Mouse (Mus musculus) urinary bladder, postnatal 0 days (tissue): ENCODE measurements around the gene Ambra1. TPM values are rescaled to one million over a fixed set of nuclear protein-coding genes. Genes with fewer than 3 reads are reported as not detected.

Experiments used
- microRNA-seq: library from miRNA; unstranded; fragments of <30 nt; microRNA quantifications from one replicate; pipeline ENCODE4, GENCODE M21; 2016
- polyA plus RNA-seq: library from polyadenylated mRNA; unstranded; fragments of >200 nt; fragmentation: Nextera tagmentation; extraction: Ambion mirVana; gene quantifications from 2 replicates; pipeline ENCODE4 v1.2.1, GENCODE M21; 2015

Ambra1 gene
- polyA plus RNA-seq: 6.1 TPM in 2 replicates

DNA sequence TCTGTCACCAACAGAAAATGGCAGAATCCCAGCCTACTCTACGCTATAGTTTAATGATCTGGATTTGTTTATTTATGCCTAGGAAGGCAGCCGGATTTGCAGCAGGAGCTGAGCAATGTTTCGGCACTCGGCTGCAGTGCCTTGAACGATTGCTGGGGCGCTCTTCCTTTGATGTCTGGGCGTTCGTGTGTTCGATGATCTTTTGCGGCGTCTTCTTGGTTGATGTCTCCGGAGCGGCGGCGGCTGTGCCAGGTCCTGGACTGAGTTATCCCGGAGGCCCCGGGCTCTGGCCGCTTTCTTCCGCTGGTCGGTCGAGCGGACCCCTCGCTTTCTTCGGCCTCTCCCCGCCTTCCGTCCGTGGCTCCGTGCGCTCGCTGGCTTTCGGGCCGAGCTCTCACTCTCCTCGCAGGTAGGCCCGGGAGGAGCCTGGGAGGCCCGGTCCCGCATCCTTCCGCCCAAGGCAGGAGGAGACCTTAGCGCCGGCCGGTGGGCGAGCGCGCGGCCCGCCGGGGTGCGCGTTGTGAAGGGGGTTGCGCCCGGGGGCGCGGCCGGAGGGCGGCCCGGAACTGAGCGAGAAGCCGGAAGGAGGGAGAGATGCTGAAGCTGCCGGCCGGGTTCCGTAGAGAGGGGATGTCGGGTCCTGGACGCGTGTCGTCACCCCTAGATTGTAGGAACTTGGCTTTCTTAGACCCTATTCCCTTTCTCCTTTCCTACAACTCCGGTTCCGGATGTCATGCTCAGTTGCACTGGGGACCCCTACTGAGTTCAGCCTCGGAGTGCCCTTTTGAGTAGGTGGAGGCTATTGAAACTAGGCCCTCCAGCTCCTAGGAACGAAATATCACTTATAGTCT, at the start of gene Ambra1:
Gene Ambra1, plus strand, starts transcription at position 164 of the 851 bp plus-strand sequence.

DNA sequence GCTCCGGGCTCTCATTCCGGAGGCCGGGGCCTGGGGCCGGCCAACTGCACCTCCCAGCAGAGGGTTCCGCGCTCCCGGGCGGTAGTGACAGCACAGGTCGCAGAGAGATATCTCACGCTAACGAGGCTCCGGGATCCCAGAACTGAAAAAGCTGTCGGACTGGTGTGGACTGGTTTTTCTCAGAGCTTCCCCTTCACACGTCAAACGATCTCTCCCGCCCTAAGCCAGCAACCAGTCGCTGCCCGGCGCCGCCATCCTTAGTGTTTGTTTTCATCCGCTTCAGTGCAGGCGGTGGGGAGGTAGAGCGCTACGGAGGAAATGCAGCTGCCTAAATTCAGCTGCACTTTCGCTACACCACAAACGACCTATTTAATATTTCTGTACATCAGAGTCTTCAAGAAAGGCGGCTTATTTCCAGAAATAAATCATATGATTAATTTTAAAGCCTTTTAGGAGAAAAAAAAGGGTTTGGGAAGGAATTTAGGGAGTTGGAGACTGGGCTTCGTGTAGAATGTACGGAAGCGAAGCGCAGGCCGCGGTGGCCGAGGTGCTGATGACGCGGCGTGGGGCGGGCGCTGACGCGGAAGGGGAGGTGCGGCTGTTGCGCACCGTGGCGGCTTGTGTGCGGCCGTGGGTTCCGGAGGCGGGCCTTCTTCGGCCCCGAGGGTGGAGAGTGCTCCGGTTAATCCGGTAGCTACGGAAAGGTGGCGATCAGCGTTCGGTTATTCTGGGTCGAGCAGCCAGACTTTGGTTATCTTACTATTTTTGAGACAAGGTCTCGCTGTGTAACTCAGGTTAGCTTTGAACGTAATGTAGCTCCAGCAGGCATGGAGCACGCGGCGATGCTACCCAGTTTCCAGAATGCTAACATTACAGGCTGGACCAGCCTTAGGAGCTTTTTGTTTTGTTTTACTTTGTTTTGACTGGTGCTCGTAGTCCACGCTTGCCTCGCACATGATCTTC, 19.4 kb upstream of the Ambra1 start, which contains the start of the genes Atg13 and Harbi1:
Gene Atg13, minus strand, starts transcription at position 305 of the 963 bp plus-strand sequence.
Gene Harbi1, plus strand, starts transcription at position 581 of the 963 bp plus-strand sequence.

DNA sequence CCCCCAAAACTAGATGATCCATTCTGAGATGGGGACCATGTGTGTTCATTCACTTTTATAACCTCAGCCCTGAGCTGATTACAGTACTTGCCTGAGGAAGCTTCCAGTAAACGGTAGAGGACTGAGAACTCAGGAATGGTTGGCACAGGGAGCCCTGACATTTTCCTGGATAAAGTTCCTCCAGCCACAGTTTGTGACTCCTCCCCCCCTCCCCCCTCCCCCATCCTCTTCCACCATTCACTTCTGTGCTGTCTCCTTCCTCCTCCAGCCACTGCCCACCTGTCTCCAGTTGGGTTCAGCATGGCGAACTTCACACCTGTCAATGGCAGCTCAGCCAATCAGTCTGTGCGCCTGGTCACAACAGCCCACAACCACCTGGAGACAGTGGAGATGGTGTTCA, 197.0 kb downstream of the Ambra1 start, which contains the start of gene Chrm4:
Gene Chrm4, plus strand, starts transcription at position 301 of the 400 bp plus-strand sequence.

DNA sequence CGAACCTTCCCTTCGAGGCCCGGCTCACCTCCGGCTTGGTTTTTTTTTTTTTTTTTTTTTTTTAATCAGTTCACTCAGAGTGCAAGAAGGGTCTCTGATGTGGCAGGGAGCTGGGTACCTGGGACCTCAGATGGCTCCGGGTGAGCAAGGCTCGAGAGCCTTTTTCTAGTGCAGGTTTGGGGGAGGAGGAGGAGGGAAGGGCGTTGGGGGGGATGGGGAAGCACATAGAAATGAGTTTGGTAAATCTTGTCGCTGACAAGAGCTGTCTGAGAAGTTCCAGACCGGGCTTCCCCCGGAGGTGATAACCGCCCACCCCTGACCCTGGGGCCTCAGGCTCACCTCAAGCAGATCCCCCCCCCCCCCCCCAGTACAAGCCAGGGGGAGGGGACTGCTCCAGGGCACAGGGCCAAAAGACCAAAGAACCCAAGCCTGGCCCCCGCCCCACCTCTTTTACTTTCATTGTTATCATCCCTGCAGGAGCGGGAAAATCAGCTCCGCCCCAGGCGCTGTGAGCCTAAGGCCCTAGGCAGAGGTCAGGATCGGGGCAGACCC, 202.3 kb downstream of the Ambra1 start, which contains the start of gene Mdk:
Gene Mdk, minus strand, starts transcription at position 138 of the 552 bp plus-strand sequence.

DNA sequence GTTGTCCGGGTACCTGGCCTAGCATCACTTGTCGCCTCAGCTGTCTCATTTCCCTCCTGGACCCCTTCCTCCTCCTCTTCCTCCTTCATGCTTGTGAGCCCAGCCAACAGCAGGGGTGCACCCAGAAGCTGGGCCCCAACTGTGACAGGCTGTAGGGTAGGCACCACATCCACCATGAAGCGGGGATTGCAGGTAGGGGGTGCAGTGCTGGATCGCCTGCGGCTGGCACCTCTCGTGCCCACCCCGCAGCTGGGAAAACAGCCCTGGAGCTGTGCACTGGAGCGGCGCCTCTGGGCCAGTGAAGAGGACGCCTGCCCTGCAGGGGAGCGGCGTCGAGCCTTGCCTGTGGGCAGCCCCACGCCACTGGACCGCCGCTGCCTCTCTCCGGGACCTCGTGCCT, 215.5 kb downstream of the Ambra1 start, which contains the start of gene Gm9821:
Gene Gm9821, plus strand, starts transcription at position 221 of the 400 bp plus-strand sequence.

Small RNA genes lying within 50 kb of the gene (microRNA-seq; reads per million reads assigned to microRNA genes)
- gene Mir6999: not detected

Other genes with a start within 250 kb of the Ambra1 start
- gene Ckap5, start 203.4 kb upstream of the Ambra1 start, polyA plus RNA-seq: 26.9 and 34.3 TPM in 2 replicates
- gene F2, start 93.7 kb upstream of the Ambra1 start, polyA plus RNA-seq: 0.36 and 1.4 TPM in 2 replicates
- 5.4 and 5.7 TPM in 2 replicates for gene Zfp408, start 80.3 kb upstream of the Ambra1 start, polyA plus RNA-seq
- gene Arhgap1, start 80.3 kb upstream of the Ambra1 start, polyA plus RNA-seq: 190 and 228 TPM in 2 replicates
- 17.6 and 18.2 TPM in 2 replicates for gene Atg13, start 19.6 kb upstream of the Ambra1 start, polyA plus RNA-seq
- 10.6 and 12.1 TPM in 2 replicates for gene Harbi1, start 19.3 kb upstream of the Ambra1 start, polyA plus RNA-seq
- not detected in 2 replicates for gene Chrm4, start 197.1 kb downstream of the Ambra1 start, polyA plus RNA-seq
- 87.8 TPM in 2 replicates for gene Mdk, start 202.2 kb downstream of the Ambra1 start, polyA plus RNA-seq
- gene Gm9821, start 215.6 kb downstream of the Ambra1 start, polyA plus RNA-seq: 0.93 and 1.1 TPM in 2 replicates
- gene Dgkz, start 245.7 kb downstream of the Ambra1 start, polyA plus RNA-seq: 24.7 and 35.9 TPM in 2 replicates